Mouse (Mus musculus) lung, adult 2 months (tissue): ENCODE measurements around the gene G3bp2.

Source experiments
- CTCF ChIP-seq: fragments of 200-500 bp; IDR thresholded peaks from 2 replicates; pipeline ENCODE4 v1.5.1; 2011; ENCODE audit warnings: mild to moderate bottlenecking, low read length, control low read depth; ENCODE audit not compliant: insufficient read depth
- POLR2A ChIP-seq: fragments of 200-500 bp; IDR thresholded peaks from 2 replicates; pipeline ENCODE4 v1.6.1; 2011; ENCODE audit warnings: low read depth, mild to moderate bottlenecking, control low read depth, low read length, borderline replicate concordance; ENCODE audit errors: extremely low read depth

DNA sequence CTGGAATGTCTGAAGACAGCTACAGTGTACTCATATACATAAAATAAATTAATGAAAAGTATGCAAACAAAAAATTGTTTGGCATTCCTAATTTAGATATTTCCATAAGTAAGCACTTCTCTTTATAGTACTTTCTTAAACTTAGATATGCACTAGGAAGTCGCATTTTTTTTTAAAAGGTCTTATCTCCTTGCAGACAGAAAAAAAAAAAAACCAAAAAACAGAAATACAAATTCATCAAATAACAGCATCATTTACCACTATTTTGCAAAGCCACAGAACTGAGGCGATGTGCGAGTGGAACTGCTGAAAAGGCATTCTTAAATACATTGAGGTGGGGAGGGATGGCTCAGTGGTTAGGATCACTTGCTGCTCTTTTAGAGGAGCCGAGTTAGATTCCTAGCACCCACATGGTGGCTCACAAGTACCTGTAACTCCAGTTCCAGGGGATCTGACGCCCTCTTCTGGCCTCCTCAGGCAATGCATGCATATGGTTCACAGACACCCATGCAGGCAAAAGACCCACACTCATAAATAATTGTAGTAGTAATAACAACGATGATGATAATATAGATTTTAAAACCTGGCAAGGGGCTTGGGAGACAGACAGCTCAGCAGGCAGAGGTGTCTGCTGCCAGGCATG lies 46.6 kb upstream of the G3bp2 start:
- no peak for TF ChIP-seq CTCF
- no peak for TF ChIP-seq POLR2A
